Mouse (Mus musculus) hindbrain, embryonic 13.5 days (tissue): ENCODE results near the gene Aurkaip1. TPM values are rescaled to one million over a fixed set of nuclear protein-coding genes. Genes with fewer than 3 reads are reported as not detected.

ENCODE experiments used
- ATAC-seq: fragments of 200-750 bp; cut with Nextera tagmentation; 2 replicates; pipeline ENCODE4 v1.8.0; 2017; ENCODE audit warnings: moderate TSS enrichment; ENCODE audit not compliant: low FRiP score
- H3K27ac ChIP-seq: fragments of 300-500 bp; sonication (generic); 2 replicates; pipeline ENCODE4 v1.5.1; 2015; ENCODE audit warnings: inconsistent platforms, mild to moderate bottlenecking, moderate library complexity
- H3K27me3 ChIP-seq: fragments of 300-500 bp; sonication (generic); 2 replicates; pipeline ENCODE4 v1.6.1; 2015; ENCODE audit warnings: mild to moderate bottlenecking, inconsistent platforms
- H3K36me3 ChIP-seq: fragments of 300-500 bp; sonication (generic); 2 replicates; pipeline ENCODE4 v1.6.1; 2015; ENCODE audit warnings: mild to moderate bottlenecking, inconsistent platforms
- H3K4me1 ChIP-seq: fragments of 300-500 bp; sonication (generic); replicated peaks from 2 replicates; pipeline ENCODE4 v1.6.1; 2015; ENCODE audit warnings: inconsistent platforms
- H3K4me2 ChIP-seq: fragments of 300-500 bp; sonication (generic); 2 replicates; pipeline ENCODE4 v1.6.1; 2015; ENCODE audit warnings: inconsistent platforms, mild to moderate bottlenecking, moderate library complexity
- H3K4me3 ChIP-seq: fragments of 300-500 bp; sonication (generic); 2 replicates; pipeline ENCODE4 v1.5.1; 2015; ENCODE audit warnings: mild to moderate bottlenecking, inconsistent platforms
- H3K9ac ChIP-seq: fragments of 300-500 bp; sonication (generic); 2 replicates; pipeline ENCODE4 v1.6.1; 2015; ENCODE audit warnings: mild to moderate bottlenecking, inconsistent platforms
- H3K9me3 ChIP-seq: fragments of 300-500 bp; sonication (generic); 2 replicates; pipeline ENCODE4 v1.6.1; 2016; ENCODE audit warnings: inconsistent platforms
- WGBS: fragments of 180-500 bp; shearing (Covaris S2); methylation state at CpG from one replicate; pipeline ENCODE4 v1.1.7; 2015; 5-methylcytosine and 5-hydroxymethylcytosine counted together
- polyA plus RNA-seq: library from polyadenylated mRNA; unstranded; fragments of >200 nt; fragmentation: Nextera tagmentation; extraction: Ambion mirVana; gene quantifications from 2 replicates; pipeline ENCODE4 v1.2.1, GENCODE M21; 2015

The Aurkaip1 gene
- polyA plus RNA-seq, 1 experiment from 2014 or later, result 148 TPM

- Histone ChIP-seq H3K4me1 (peaks cover 29% of the 10 kb centered on the region), H3K27me3 (no peaks in the 10 kb centered on the region)
Measured at GRCm38 (mm10) chr4:155832321-155832720, 1.2 kb downstream of the Aurkaip1 start.

GRCm38 (mm10) chr4:155833234-155833633 is 2.2 kb downstream of the Aurkaip1 start:
- H3K4me3 ChIP-seq, result no peak overlapping the region
- no peaks in the 10 kb centered on the region for H3K9me3 ChIP-seq
- H3K4me2 ChIP-seq, result no peak overlapping the region
- H3K9ac ChIP-seq, result peak overlapping the region; percentile 91; the same call in 1 of the 2 replicates
- H3K4me1 ChIP-seq, result peaks cover 29% of the 10 kb centered on the region
- WGBS, result 86% methylated on average over 4 of the region's 4 CpGs
- H3K27me3 ChIP-seq, result no peaks in the 10 kb centered on the region
- H3K27ac ChIP-seq, result no peak overlapping the region
- no peaks in the 10 kb centered on the region; the same call in 1 of the 2 replicates for H3K36me3 ChIP-seq
- ATAC-seq, result no peak

More at GRCm38 (mm10) chr4:155832321-155832720, 1.2 kb downstream of the Aurkaip1 start:
- no peak for ATAC-seq
- no peaks in the 10 kb centered on the region for H3K9me3 ChIP-seq
- 48% methylated on average over 10 of the region's 10 CpGs for WGBS
- H3K36me3 ChIP-seq, result peaks cover 6% of the 10 kb centered on the region
- peak overlapping the region; percentile 91 for H3K9ac ChIP-seq
- H3K27ac ChIP-seq, result peak overlapping the region; percentile 89; the same call in 1 of the 2 replicates
- peak overlapping the region; percentile 99 for H3K4me2 ChIP-seq
- H3K4me3 ChIP-seq, result peak overlapping the region; percentile 89

GRCm38 (mm10) chr4:155833836-155834235 is 2.8 kb downstream of the Aurkaip1 start:
- 35% methylated on average over 2 of the region's 2 CpGs for WGBS
- ATAC-seq, result no peak
- H3K27ac ChIP-seq, result peak overlapping the region; percentile 72

GRCm38 (mm10) chr4:155837404-155838010 is 6.4 kb downstream of the Aurkaip1 start:
- Histone ChIP-seq H3K4me3 (no peak overlapping the region), H3K9ac (no peak overlapping the region), H3K36me3 (no peaks in the 10 kb centered on the region; the same call in 1 of the 2 replicates), H3K9me3 (no peaks in the 10 kb centered on the region), H3K27me3 (peaks cover 19% of the 10 kb centered on the region), H3K4me1 (peaks cover 45% of the 10 kb centered on the region), H3K27ac (no peak overlapping the region), H3K4me2 (no peak overlapping the region)
- WGBS, result 82% methylated on average over 11 of the region's 11 CpGs
- ATAC-seq, result no peak

More at GRCm38 (mm10) chr4:155833836-155834235, 2.8 kb downstream of the Aurkaip1 start:
- Histone ChIP-seq H3K9me3 (no peaks in the 10 kb centered on the region), H3K4me2 (no peak overlapping the region), H3K36me3 (no peaks in the 10 kb centered on the region; the same call in 1 of the 2 replicates), H3K9ac (no peak overlapping the region), H3K4me3 (0 out of 2 replicates have a peak overlapping the region, but pooled peaks have one; percentile 1), H3K27me3 (no peaks in the 10 kb centered on the region), H3K4me1 (peaks cover 29% of the 10 kb centered on the region)

- H3K4me3 ChIP-seq, result no peak overlapping the region
- WGBS, result 68% methylated on average over 8 of the region's 8 CpGs
- no peak overlapping the region for H3K27ac ChIP-seq
Measured at GRCm38 (mm10) chr4:155838187-155839153, 7.4 kb downstream of the Aurkaip1 start.

GRCm38 (mm10) chr4:155839483-155839910 is 8.4 kb downstream of the Aurkaip1 start, which contains the start of gene Mxra8:
Gene Mxra8, plus strand, starts transcription at chr4:155839680.
- H3K36me3 ChIP-seq, result no peaks in the 10 kb centered on the region
- H3K9me3 ChIP-seq, result no peaks in the 10 kb centered on the region
- H3K27ac ChIP-seq, result peak within 1 kb of the TSS; percentile 35; the same call in 1 of the 2 replicates
- peaks cover 26% of the 10 kb centered on the region for H3K4me1 ChIP-seq
- H3K9ac ChIP-seq, result peak within 1 kb of the TSS; percentile 67
- peak within 1 kb of the TSS; percentile 36 for H3K4me3 ChIP-seq
- 0 out of 2 replicates have a peak, but pooled peaks have one; percentile 40 for ATAC-seq
- under 1% methylated on average over 16 of the region's 16 CpGs for WGBS
- H3K4me2 ChIP-seq, result peak within 1 kb of the TSS; percentile 60
- H3K27me3 ChIP-seq, result peaks cover 22% of the 10 kb centered on the region

More at GRCm38 (mm10) chr4:155838187-155839153, 7.4 kb downstream of the Aurkaip1 start:
- no peak for ATAC-seq
- Histone ChIP-seq H3K27me3 (peaks cover 22% of the 10 kb centered on the region), H3K36me3 (no peaks in the 10 kb centered on the region; the same call in 1 of the 2 replicates), H3K9me3 (no peaks in the 10 kb centered on the region), H3K4me1 (peaks cover 35% of the 10 kb centered on the region), H3K4me2 (no peak overlapping the region), H3K9ac (no peak overlapping the region; the same call in 1 of the 2 replicates)

- peaks cover 26% of the 10 kb centered on the region for H3K4me1 ChIP-seq
- H3K9me3 ChIP-seq, result no peaks in the 10 kb centered on the region
- no peaks in the 10 kb centered on the region for H3K36me3 ChIP-seq
- ATAC-seq, result no peak
- H3K4me2 ChIP-seq, result peak overlapping the region; percentile 60
- H3K4me3 ChIP-seq, result peak overlapping the region; percentile 36
- peak overlapping the region; percentile 35; the same call in 1 of the 2 replicates for H3K27ac ChIP-seq
- H3K9ac ChIP-seq, result peak overlapping the region; percentile 67
- H3K27me3 ChIP-seq, result peaks cover 22% of the 10 kb centered on the region
- 7% methylated on average over 8 of the region's 8 CpGs for WGBS
Measured at GRCm38 (mm10) chr4:155840076-155841002, 9.3 kb downstream of the Aurkaip1 start.

- H3K4me1 ChIP-seq, result peaks cover 30% of the 10 kb centered on the region
- H3K9ac ChIP-seq, result peak overlapping the region; percentile 67
- under 1% methylated on average over 32 of the region's 32 CpGs for WGBS
- peaks cover 22% of the 10 kb centered on the region for H3K27me3 ChIP-seq
- ATAC-seq, result peak; percentile 32; the same call in 1 of the 2 replicates
- peak overlapping the region; percentile 36 for H3K4me3 ChIP-seq
- peak overlapping the region; percentile 60 for H3K4me2 ChIP-seq
- no peaks in the 10 kb centered on the region for H3K36me3 ChIP-seq
- no peaks in the 10 kb centered on the region for H3K9me3 ChIP-seq
- no peak overlapping the region for H3K27ac ChIP-seq
Measured at GRCm38 (mm10) chr4:155841003-155841454, 10.0 kb downstream of the Aurkaip1 start.

GRCm38 (mm10) chr4:155841651-155842270 is 10.7 kb downstream of the Aurkaip1 start:
- H3K36me3 ChIP-seq, result no peaks in the 10 kb centered on the region
- H3K9ac ChIP-seq, result 0 out of 2 replicates have a peak overlapping the region, but pooled peaks have one; percentile 8
- no peak for ATAC-seq
- H3K4me1 ChIP-seq, result peaks cover 36% of the 10 kb centered on the region
- peak overlapping the region; percentile 60 for H3K4me2 ChIP-seq
- H3K9me3 ChIP-seq, result no peaks in the 10 kb centered on the region
- H3K4me3 ChIP-seq, result peak overlapping the region; percentile 36; the same call in 1 of the 2 replicates
- WGBS, result 35% methylated on average over 38 of the region's 38 CpGs
- H3K27me3 ChIP-seq, result peaks cover 22% of the 10 kb centered on the region
- no peak overlapping the region for H3K27ac ChIP-seq

- Histone ChIP-seq H3K4me1 (peaks cover 43% of the 10 kb centered on the region), H3K9me3 (no peaks in the 10 kb centered on the region), H3K36me3 (no peaks in the 10 kb centered on the region), H3K4me2 (no peak overlapping the region), H3K27me3 (peaks cover 22% of the 10 kb centered on the region), H3K4me3 (no peak overlapping the region), H3K9ac (no peak overlapping the region), H3K27ac (no peak overlapping the region)
- WGBS, result 94% methylated on average over 5 of the region's 5 CpGs
- no peak for ATAC-seq
Measured at GRCm38 (mm10) chr4:155843231-155843630, 12.2 kb downstream of the Aurkaip1 start.
